Mouse (Mus musculus): ENCODE measurements at regions not wholly inside any gene's neighbourhood (a gene's known extent, or its start where the extent isn't known, plus 50 kb on each side); places are given as distances from the start of the nearest gene placed in this dataset.

GRCm38 (mm10) chr15:63601543-63601942, 243.4 kb downstream of the Gsdmc2 start:
- peak; percentile 43 for DNase-seq (ENCODE audit: low spot score)
- no peaks in the 10 kb centered on the region for H3K9me3 ChIP-seq
- H3K27ac ChIP-seq = no peak overlapping the region
- H3K4me3 ChIP-seq = no peak overlapping the region
- WGBS = 60% methylated on average over 5 of the region's 5 CpGs
- H3K27me3 ChIP-seq (ENCODE audit: insufficient read depth, poor library complexity, severe bottlenecking) = no peaks in the 10 kb centered on the region
- H3K4me1 ChIP-seq (replicated peaks) = no peaks in the 10 kb centered on the region
- no peaks in the 10 kb centered on the region for H3K36me3 ChIP-seq

GRCm38 (mm10) chr15:63592758-63593463, 252.1 kb downstream of the Gsdmc2 start:
- Histone ChIP-seq H3K27ac (no peak overlapping the region), H3K36me3 (no peaks in the 10 kb centered on the region), H3K27me3 (ENCODE audit: insufficient read depth, poor library complexity, severe bottlenecking) (no peaks in the 10 kb centered on the region), H3K4me3 (no peak overlapping the region), H3K4me1 (replicated peaks) (no peaks in the 10 kb centered on the region), H3K9me3 (no peaks in the 10 kb centered on the region)
- no peak for DNase-seq (ENCODE audit: low spot score)
- WGBS = 94% methylated on average over 5 of the region's 5 CpGs

GRCm38 (mm10) chr15:63559293-63559692, 285.7 kb downstream of the Gsdmc2 start:
- Histone ChIP-seq H3K4me3 (no peak overlapping the region), H3K9me3 (no peaks in the 10 kb centered on the region), H3K27me3 (ENCODE audit: insufficient read depth, poor library complexity, severe bottlenecking) (no peaks in the 10 kb centered on the region), H3K4me1 (replicated peaks) (no peaks in the 10 kb centered on the region), H3K27ac (no peak overlapping the region), H3K36me3 (no peaks in the 10 kb centered on the region)
- WGBS = 84% methylated on average over 2 of the region's 2 CpGs
- no peak for DNase-seq (ENCODE audit: low spot score)

- no peaks in the 10 kb centered on the region for H3K9me3 ChIP-seq
- 94% methylated on average over 1 of the region's 1 CpGs for WGBS
- no peak overlapping the region for H3K27ac ChIP-seq
- H3K4me3 ChIP-seq = no peak overlapping the region
- no peaks in the 10 kb centered on the region for H3K36me3 ChIP-seq
- H3K27me3 ChIP-seq (ENCODE audit: insufficient read depth, poor library complexity, severe bottlenecking) = no peaks in the 10 kb centered on the region
- H3K4me1 ChIP-seq (replicated peaks) = no peaks in the 10 kb centered on the region
- DNase-seq (ENCODE audit: low spot score) = no peak
Measured at GRCm38 (mm10) chr15:63558691-63559090, 286.3 kb downstream of the Gsdmc2 start.

- Histone ChIP-seq H3K27ac (no peak overlapping the region), H3K9me3 (no peaks in the 10 kb centered on the region), H3K36me3 (no peaks in the 10 kb centered on the region), H3K4me3 (no peak overlapping the region), H3K27me3 (ENCODE audit: insufficient read depth, poor library complexity, severe bottlenecking) (no peaks in the 10 kb centered on the region), H3K4me1 (replicated peaks) (no peaks in the 10 kb centered on the region)
- DNase-seq (ENCODE audit: low spot score) = no peak
- WGBS = 87% methylated on average over 3 of the region's 3 CpGs
Measured at GRCm38 (mm10) chr15:63557816-63558215, 287.2 kb downstream of the Gsdmc2 start.

GRCm38 (mm10) chr15:63553597-63553996, 291.4 kb downstream of the Gsdmc2 start:
- Histone ChIP-seq H3K36me3 (no peaks in the 10 kb centered on the region), H3K27ac (no peak overlapping the region), H3K4me1 (replicated peaks) (no peaks in the 10 kb centered on the region), H3K9me3 (no peaks in the 10 kb centered on the region), H3K27me3 (ENCODE audit: insufficient read depth, poor library complexity, severe bottlenecking) (no peaks in the 10 kb centered on the region), H3K4me3 (no peak overlapping the region)
- DNase-seq (ENCODE audit: low spot score) = no peak
- WGBS = 70% methylated on average over 5 of the region's 5 CpGs

- H3K36me3 ChIP-seq = no peaks in the 10 kb centered on the region
- H3K4me3 ChIP-seq = no peak overlapping the region
- no peak overlapping the region for H3K27ac ChIP-seq
- peak; percentile 3 for DNase-seq (ENCODE audit: low spot score)
- 71% methylated on average over 12 of the region's 12 CpGs for WGBS
- H3K9me3 ChIP-seq = no peaks in the 10 kb centered on the region
- H3K27me3 ChIP-seq (ENCODE audit: insufficient read depth, poor library complexity, severe bottlenecking) = no peaks in the 10 kb centered on the region
- H3K4me1 ChIP-seq (replicated peaks) = no peaks in the 10 kb centered on the region
Measured at GRCm38 (mm10) chr15:63532337-63533055, 312.5 kb downstream of the Gsdmc2 start.

GRCm38 (mm10) chr15:63527318-63527717, 317.7 kb downstream of the Gsdmc2 start:
- H3K4me3 ChIP-seq = no peak overlapping the region
- 95% methylated on average over 2 of the region's 2 CpGs for WGBS
- no peaks in the 10 kb centered on the region for H3K27me3 ChIP-seq (ENCODE audit: insufficient read depth, poor library complexity, severe bottlenecking)

GRCm38 (mm10) chr15:63526820-63527219, 318.2 kb downstream of the Gsdmc2 start:
- Histone ChIP-seq H3K36me3 (no peaks in the 10 kb centered on the region), H3K9me3 (no peaks in the 10 kb centered on the region), H3K4me3 (no peak overlapping the region), H3K27ac (no peak overlapping the region), H3K27me3 (ENCODE audit: insufficient read depth, poor library complexity, severe bottlenecking) (no peaks in the 10 kb centered on the region), H3K4me1 (replicated peaks) (no peaks in the 10 kb centered on the region)
- 92% methylated on average over 2 of the region's 2 CpGs for WGBS
- DNase-seq (ENCODE audit: low spot score) = no peak

More at GRCm38 (mm10) chr15:63527318-63527717, 317.7 kb downstream of the Gsdmc2 start:
- Histone ChIP-seq H3K27ac (no peak overlapping the region), H3K36me3 (no peaks in the 10 kb centered on the region), H3K4me1 (replicated peaks) (no peaks in the 10 kb centered on the region), H3K9me3 (no peaks in the 10 kb centered on the region)
- DNase-seq (ENCODE audit: low spot score) = no peak

GRCm38 (mm10) chr15:63517301-63517700, 327.7 kb downstream of the Gsdmc2 start:
- Histone ChIP-seq H3K36me3 (no peaks in the 10 kb centered on the region), H3K27me3 (ENCODE audit: insufficient read depth, poor library complexity, severe bottlenecking) (no peaks in the 10 kb centered on the region), H3K9me3 (no peaks in the 10 kb centered on the region), H3K4me1 (replicated peaks) (no peaks in the 10 kb centered on the region), H3K27ac (no peak overlapping the region), H3K4me3 (no peak overlapping the region)
- DNase-seq (ENCODE audit: low spot score) = no peak
- 81% methylated on average over 3 of the region's 3 CpGs for WGBS

- no peak for DNase-seq (ENCODE audit: low spot score)
- 0 out of 2 replicates have a peak, but pooled peaks cover 3% of the 10 kb centered on the region for H3K4me1 ChIP-seq (replicated peaks)
- no peaks in the 10 kb centered on the region for H3K36me3 ChIP-seq
- no peaks in the 10 kb centered on the region for H3K9me3 ChIP-seq
- no peak overlapping the region for H3K27ac ChIP-seq
- no peak overlapping the region for H3K4me3 ChIP-seq
- WGBS = 36% methylated on average over 1 of the region's 1 CpGs
- no peaks in the 10 kb centered on the region for H3K27me3 ChIP-seq (ENCODE audit: insufficient read depth, poor library complexity, severe bottlenecking)
Measured at GRCm38 (mm10) chr15:63500453-63500852, 344.5 kb downstream of the Gsdmc2 start.

- no peaks in the 10 kb centered on the region for H3K36me3 ChIP-seq
- H3K27ac ChIP-seq = no peak overlapping the region
- WGBS = 93% methylated on average over 3 of the region's 3 CpGs
- no peak for DNase-seq (ENCODE audit: low spot score)
- no peaks in the 10 kb centered on the region for H3K9me3 ChIP-seq
- no peak overlapping the region for H3K4me3 ChIP-seq
- no peaks in the 10 kb centered on the region for H3K27me3 ChIP-seq (ENCODE audit: insufficient read depth, poor library complexity, severe bottlenecking)
- H3K4me1 ChIP-seq (replicated peaks) = 0 out of 2 replicates have a peak, but pooled peaks cover 3% of the 10 kb centered on the region
Measured at GRCm38 (mm10) chr15:63498483-63498882, 346.5 kb downstream of the Gsdmc2 start.

GRCm38 (mm10) chr15:63497207-63497606, 347.8 kb downstream of the Gsdmc2 start:
- no peaks in the 10 kb centered on the region for H3K9me3 ChIP-seq
- DNase-seq (ENCODE audit: low spot score) = no peak
- no peak overlapping the region for H3K27ac ChIP-seq
- 0 out of 2 replicates have a peak, but pooled peaks cover 3% of the 10 kb centered on the region for H3K4me1 ChIP-seq (replicated peaks)
- H3K27me3 ChIP-seq (ENCODE audit: insufficient read depth, poor library complexity, severe bottlenecking) = no peaks in the 10 kb centered on the region
- H3K4me3 ChIP-seq = no peak overlapping the region
- H3K36me3 ChIP-seq = no peaks in the 10 kb centered on the region
- 90% methylated on average over 3 of the region's 3 CpGs for WGBS
